Mouse (Mus musculus) E14TG2a.4 (cell line): ENCODE data around the gene Zfp652.

Source experiments
- H3K27me3 ChIP-seq: 2 replicates; pipeline ENCODE4 v1.6.1; 2014; ENCODE audit warnings: low read length, control low read depth; ENCODE audit not compliant: insufficient read depth
- H3K36me3 ChIP-seq: 2 replicates; pipeline ENCODE4 v1.6.1; 2014; ENCODE audit warnings: low read length, control low read depth; ENCODE audit not compliant: insufficient read depth
- H3K4me1 ChIP-seq: replicated peaks from 2 replicates; pipeline ENCODE4 v1.6.1; 2014; ENCODE audit warnings: low read depth, low read length, control low read depth
- H3K4me3 ChIP-seq: replicated peaks from 2 replicates; pipeline ENCODE4 v1.5.1; 2014; ENCODE audit warnings: mild to moderate bottlenecking, low read length
- H3K9me3 ChIP-seq: 2 replicates; pipeline ENCODE4 v1.6.1; 2014; ENCODE audit warnings: low read length, control low read depth
- CTCF ChIP-seq: conservative IDR thresholded peaks from 2 replicates; pipeline ENCODE4 v1.5.1; 2014; ENCODE audit warnings: low read length
- NANOG ChIP-seq: IDR thresholded peaks from 2 replicates; pipeline ENCODE4 v1.6.1; 2014; ENCODE audit warnings: borderline replicate concordance, low read length, mixed read lengths
- POU5F1 ChIP-seq: IDR thresholded peaks from 2 replicates; pipeline ENCODE4 v1.6.1; 2014; ENCODE audit warnings: low read length, borderline replicate concordance

The Zfp652 gene

GRCm38 (mm10) chr11:95686031-95686430 lies 26.4 kb upstream of the Zfp652 start:
- Histone ChIP-seq H3K4me1 (peaks cover 57% of the 10 kb centered on the region), H3K36me3 (peaks cover 20% of the 10 kb centered on the region), H3K9me3 (no peaks in the 10 kb centered on the region), H3K27me3 (0 out of 2 replicates have a peak, but pooled peaks cover 8% of the 10 kb centered on the region), H3K4me3 (no peak overlapping the region)
- TF ChIP-seq POU5F1: no peak
- peak; percentile 94 for TF ChIP-seq CTCF

DNA sequence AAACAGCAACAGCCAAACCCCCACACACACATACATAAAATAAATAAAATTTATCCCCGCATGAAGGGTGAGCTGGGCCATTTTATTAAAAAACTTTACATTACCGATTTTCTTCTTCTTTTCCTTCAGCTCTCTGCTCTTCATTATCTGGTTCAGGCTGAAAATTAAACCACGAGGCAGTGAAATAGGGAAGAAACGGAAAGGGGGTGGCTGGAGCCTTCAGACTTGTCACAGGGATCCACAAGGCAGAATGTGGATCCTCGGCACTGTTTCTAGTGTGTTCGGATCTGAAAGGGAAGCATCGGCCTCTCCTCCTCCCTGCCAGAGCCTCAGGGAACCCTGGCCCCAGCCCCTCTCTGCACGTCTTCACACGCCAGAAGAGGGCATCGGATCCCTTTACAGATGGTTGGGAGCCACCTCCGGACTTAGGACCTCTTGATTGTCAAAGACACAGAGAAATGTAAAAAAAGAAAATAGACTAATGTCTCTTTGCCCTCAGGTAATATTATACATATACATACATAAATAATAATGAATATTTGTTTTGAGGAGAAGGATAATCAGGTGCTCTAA lies 25.3 kb upstream of the Zfp652 start:
- H3K36me3 ChIP-seq: peaks cover 9% of the 10 kb centered on the region
- no peak for TF ChIP-seq CTCF
- no peak for TF ChIP-seq POU5F1
- no peak for TF ChIP-seq NANOG
- no peaks in the 10 kb centered on the region for H3K9me3 ChIP-seq
- H3K4me1 ChIP-seq: peaks cover 45% of the 10 kb centered on the region
- H3K4me3 ChIP-seq: no peak overlapping the region
- peaks cover 13% of the 10 kb centered on the region for H3K27me3 ChIP-seq

DNA sequence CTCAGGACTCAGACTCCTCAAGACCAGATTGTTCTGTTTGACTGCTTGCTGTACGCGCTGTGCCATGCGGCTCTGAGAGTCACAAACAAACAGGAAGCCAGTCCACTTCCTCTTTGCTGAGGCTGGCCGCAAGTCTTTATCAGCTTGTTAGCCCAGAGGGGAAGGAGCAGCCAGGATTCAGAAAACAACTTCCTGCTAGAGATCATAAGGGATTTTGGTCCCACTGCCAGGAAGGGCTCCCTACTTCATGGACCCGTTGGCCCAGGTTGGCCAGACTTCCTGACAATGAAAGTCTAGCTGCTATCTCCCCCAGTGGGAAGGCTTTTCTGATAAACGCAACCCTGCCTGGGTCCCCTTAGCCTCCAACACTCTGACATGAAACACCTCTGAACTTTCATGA lies 24.0 kb upstream of the Zfp652 start:
- Histone ChIP-seq H3K36me3 (no peaks in the 10 kb centered on the region), H3K27me3 (peaks cover 13% of the 10 kb centered on the region), H3K9me3 (no peaks in the 10 kb centered on the region), H3K4me1 (peaks cover 37% of the 10 kb centered on the region), H3K4me3 (peak overlapping the region; percentile 27; the same call in 1 of the 2 replicates)
- TF ChIP-seq POU5F1 (no peak), CTCF (no peak), NANOG (no peak)

- H3K27me3 ChIP-seq: peaks cover 13% of the 10 kb centered on the region
- peaks cover 37% of the 10 kb centered on the region for H3K4me1 ChIP-seq
- no peaks in the 10 kb centered on the region for H3K9me3 ChIP-seq
- peak overlapping the region; percentile 27; the same call in 1 of the 2 replicates for H3K4me3 ChIP-seq
- no peaks in the 10 kb centered on the region for H3K36me3 ChIP-seq
- TF ChIP-seq POU5F1 (no peak), CTCF (no peak), NANOG (no peak)
These were observed 23.5 kb upstream of the Zfp652 start for GRCm38 (mm10) chr11:95688981-95689380.

DNA sequence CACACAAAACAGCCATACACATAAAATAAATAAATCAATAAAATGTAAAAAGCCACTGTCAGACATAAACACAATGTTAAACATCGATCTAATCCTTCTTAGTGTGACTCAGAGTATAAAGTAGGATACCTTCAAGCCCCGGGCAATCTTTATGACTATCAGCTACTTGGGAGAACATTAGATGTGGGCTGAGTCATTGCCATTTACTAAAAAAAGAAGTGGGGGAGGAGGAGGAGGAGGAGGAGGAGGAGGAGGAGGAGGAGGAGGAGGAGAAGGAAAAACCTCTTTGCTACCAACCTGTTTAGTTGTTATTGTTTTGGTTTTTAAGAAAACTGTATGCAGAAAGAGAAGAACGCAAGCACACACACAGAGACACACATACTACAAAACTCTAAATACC lies 22.9 kb upstream of the Zfp652 start:
- Histone ChIP-seq H3K27me3 (peaks cover 17% of the 10 kb centered on the region), H3K4me3 (no peak overlapping the region), H3K36me3 (no peaks in the 10 kb centered on the region), H3K9me3 (no peaks in the 10 kb centered on the region), H3K4me1 (peaks cover 37% of the 10 kb centered on the region)
- TF ChIP-seq CTCF (no peak), POU5F1 (no peak), NANOG (no peak)

- H3K4me1 ChIP-seq: peaks cover 27% of the 10 kb centered on the region
- peaks cover 20% of the 10 kb centered on the region for H3K9me3 ChIP-seq
- H3K36me3 ChIP-seq: 0 out of 2 replicates have a peak, but pooled peaks cover 6% of the 10 kb centered on the region
- H3K4me3 ChIP-seq: peak overlapping the region; percentile 54
- peaks cover 29% of the 10 kb centered on the region for H3K27me3 ChIP-seq
- TF ChIP-seq NANOG (no peak), CTCF (no peak), POU5F1 (no peak)
These were observed 13.9 kb upstream of the Zfp652 start for GRCm38 (mm10) chr11:95698541-95698940.

GRCm38 (mm10) chr11:95700778-95701739 lies 11.4 kb upstream of the Zfp652 start:
- peaks cover 26% of the 10 kb centered on the region for H3K27me3 ChIP-seq
- peaks cover 20% of the 10 kb centered on the region for H3K9me3 ChIP-seq
- TF ChIP-seq CTCF (no peak), NANOG (no peak), POU5F1 (no peak)
- no peak overlapping the region for H3K4me3 ChIP-seq
- H3K36me3 ChIP-seq: 0 out of 2 replicates have a peak, but pooled peaks cover 6% of the 10 kb centered on the region
- H3K4me1 ChIP-seq: peaks cover 52% of the 10 kb centered on the region

DNA sequence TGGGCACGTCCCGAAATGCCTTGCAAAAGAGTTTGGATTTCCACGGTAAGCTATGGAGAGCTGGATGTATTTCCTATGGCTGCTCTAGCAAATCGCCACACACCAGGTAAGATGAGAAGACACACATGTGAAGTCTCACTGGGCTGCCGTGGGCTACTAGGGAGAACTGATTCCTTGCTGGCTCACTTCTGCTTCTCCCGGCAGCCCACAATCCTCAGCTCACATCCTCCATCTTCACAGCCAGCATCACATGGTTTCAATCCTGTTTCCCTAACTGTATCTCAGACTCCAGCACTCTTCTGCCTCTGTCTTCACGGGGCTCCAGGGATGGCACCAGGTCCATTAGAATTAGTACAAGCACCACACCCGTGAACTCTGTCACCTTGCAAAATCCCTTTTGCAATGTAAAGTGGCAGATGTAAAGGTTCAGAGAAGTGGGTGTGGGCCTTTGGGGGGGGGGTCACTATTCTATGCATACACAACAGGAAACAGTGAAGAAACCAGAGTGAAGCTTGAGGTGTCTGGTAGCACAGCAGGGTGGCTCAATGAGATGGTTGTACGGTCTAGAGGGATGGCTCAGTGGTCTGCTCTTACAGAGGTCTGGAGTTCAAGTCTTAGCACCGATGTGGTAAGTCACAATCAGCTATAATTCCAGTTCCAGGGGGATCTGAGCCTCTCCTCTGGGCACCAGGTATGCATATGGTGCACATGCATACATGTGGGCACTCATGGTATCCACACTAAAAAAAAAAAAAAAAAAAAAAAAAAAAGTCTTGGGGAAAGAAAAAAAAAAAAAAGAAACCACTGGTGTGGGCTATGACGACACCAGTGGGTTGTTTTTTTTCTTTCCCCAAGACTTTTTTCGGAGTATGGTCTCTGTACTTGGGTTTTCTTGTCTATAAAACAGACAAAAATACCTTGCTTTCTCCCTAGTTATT lies 8.2 kb upstream of the Zfp652 start:
- Histone ChIP-seq H3K9me3 (peaks cover 20% of the 10 kb centered on the region), H3K4me3 (peak overlapping the region; percentile 51), H3K4me1 (peaks cover 63% of the 10 kb centered on the region), H3K27me3 (peaks cover 4% of the 10 kb centered on the region; the same call in 1 of the 2 replicates), H3K36me3 (0 out of 2 replicates have a peak, but pooled peaks cover 6% of the 10 kb centered on the region)
- TF ChIP-seq NANOG (no peak), POU5F1 (no peak), CTCF (no peak)
